Mouse (Mus musculus): ENCODE measurements around the gene Rbfox1. TPM values are rescaled to one million over a fixed set of nuclear protein-coding genes. Genes with fewer than 3 reads are reported as not detected.

The Rbfox1 gene
- polyA plus RNA-seq, 1 experiment from 2014 or later: 4.7 TPM

- H3K27ac ChIP-seq (replicated peaks in 1 of 2; ENCODE audit: control insufficient read depth in 1 of 2, insufficient read depth in 1 of 2, low read depth in 2 of 2, low read length in 2 of 2): no peak overlapping the region
- no peak overlapping the region for H3K4me2 ChIP-seq (ENCODE audit: low read length)
- ATAC-seq (ENCODE audit: insufficient number of reproducible peaks, insufficient read depth, low FRiP score, low read depth): no peak
- H3K9me3 ChIP-seq (ENCODE audit: control insufficient read depth, low read length): no peaks in the 10 kb centered on the region
- no peaks in the 10 kb centered on the region for H3K4me1 ChIP-seq (ENCODE audit: control insufficient read depth in 2 of 2, insufficient read depth in 2 of 2, low read length in 2 of 2)
- no peak overlapping the region for H3K4me3 ChIP-seq (ENCODE audit: control insufficient read depth in 1 of 2, insufficient read depth in 1 of 2, low read depth in 1 of 2, low read length in 2 of 2)
- no peaks in the 10 kb centered on the region for H3K36me3 ChIP-seq (ENCODE audit: control insufficient read depth, insufficient read depth, low read length)
- no peak overlapping the region for H3K9ac ChIP-seq (ENCODE audit: low read length)
- WGBS: 60% methylated on average over 3 of the region's 3 CpGs
- H3K27me3 ChIP-seq (ENCODE audit: control insufficient read depth, insufficient read depth, low read length): no peaks in the 10 kb centered on the region
These were observed 471.8 kb downstream of the Rbfox1 start for GRCm38 (mm10) chr16:6356931-6357330.

GRCm38 (mm10) chr16:6365793-6366192, 480.6 kb downstream of the Rbfox1 start:
- no peak overlapping the region for H3K27ac ChIP-seq (replicated peaks in 1 of 2; ENCODE audit: control insufficient read depth in 1 of 2, insufficient read depth in 1 of 2, low read depth in 2 of 2, low read length in 2 of 2)
- no peak for ATAC-seq (ENCODE audit: insufficient number of reproducible peaks, insufficient read depth, low FRiP score, low read depth)

GRCm38 (mm10) chr16:6366649-6367048, 481.5 kb downstream of the Rbfox1 start:
- H3K36me3 ChIP-seq (ENCODE audit: control insufficient read depth, insufficient read depth, low read length): no peaks in the 10 kb centered on the region
- no peak for ATAC-seq (ENCODE audit: insufficient number of reproducible peaks, insufficient read depth, low FRiP score, low read depth)
- no peak overlapping the region for H3K4me2 ChIP-seq (ENCODE audit: low read length)
- WGBS: 74% methylated on average over 6 of the region's 6 CpGs
- H3K4me3 ChIP-seq (ENCODE audit: control insufficient read depth in 1 of 2, insufficient read depth in 1 of 2, low read depth in 1 of 2, low read length in 2 of 2): no peak overlapping the region
- H3K27ac ChIP-seq (replicated peaks in 1 of 2; ENCODE audit: control insufficient read depth in 1 of 2, insufficient read depth in 1 of 2, low read depth in 2 of 2, low read length in 2 of 2): no peak overlapping the region
- H3K9me3 ChIP-seq (ENCODE audit: control insufficient read depth, low read length): no peaks in the 10 kb centered on the region
- no peaks in the 10 kb centered on the region for H3K27me3 ChIP-seq (ENCODE audit: control insufficient read depth, insufficient read depth, low read length)
- no peaks in the 10 kb centered on the region for H3K4me1 ChIP-seq (ENCODE audit: control insufficient read depth in 2 of 2, insufficient read depth in 2 of 2, low read length in 2 of 2)
- no peak overlapping the region for H3K9ac ChIP-seq (ENCODE audit: low read length)

More at GRCm38 (mm10) chr16:6365793-6366192, 480.6 kb downstream of the Rbfox1 start:
- no peak overlapping the region for H3K4me2 ChIP-seq (ENCODE audit: low read length)
- WGBS: 74% methylated on average over 2 of the region's 2 CpGs
- H3K27me3 ChIP-seq (ENCODE audit: control insufficient read depth, insufficient read depth, low read length): no peaks in the 10 kb centered on the region
- no peaks in the 10 kb centered on the region for H3K36me3 ChIP-seq (ENCODE audit: control insufficient read depth, insufficient read depth, low read length)
- H3K9ac ChIP-seq (ENCODE audit: low read length): no peak overlapping the region
- H3K4me1 ChIP-seq (ENCODE audit: control insufficient read depth in 2 of 2, insufficient read depth in 2 of 2, low read length in 2 of 2): no peaks in the 10 kb centered on the region
- H3K4me3 ChIP-seq (ENCODE audit: control insufficient read depth in 1 of 2, insufficient read depth in 1 of 2, low read depth in 1 of 2, low read length in 2 of 2): no peak overlapping the region
- H3K9me3 ChIP-seq (ENCODE audit: control insufficient read depth, low read length): no peaks in the 10 kb centered on the region

- ATAC-seq (ENCODE audit: insufficient number of reproducible peaks, insufficient read depth, low FRiP score, low read depth): no peak
- H3K4me1 ChIP-seq (ENCODE audit: control insufficient read depth in 2 of 2, insufficient read depth in 2 of 2, low read length in 2 of 2): no peaks in the 10 kb centered on the region
- no peaks in the 10 kb centered on the region for H3K27me3 ChIP-seq (ENCODE audit: control insufficient read depth, insufficient read depth, low read length)
- no peak overlapping the region for H3K4me2 ChIP-seq (ENCODE audit: low read length)
- no peak overlapping the region for H3K27ac ChIP-seq (replicated peaks in 1 of 2; ENCODE audit: control insufficient read depth in 1 of 2, insufficient read depth in 1 of 2, low read depth in 2 of 2, low read length in 2 of 2)
- WGBS: 67% methylated on average over 3 of the region's 3 CpGs
- H3K9ac ChIP-seq (ENCODE audit: low read length): no peak overlapping the region
- H3K4me3 ChIP-seq (ENCODE audit: control insufficient read depth in 1 of 2, insufficient read depth in 1 of 2, low read depth in 1 of 2, low read length in 2 of 2): no peak overlapping the region
- H3K36me3 ChIP-seq (ENCODE audit: control insufficient read depth, insufficient read depth, low read length): no peaks in the 10 kb centered on the region
- no peaks in the 10 kb centered on the region for H3K9me3 ChIP-seq (ENCODE audit: control insufficient read depth, low read length)
These were observed 495.8 kb downstream of the Rbfox1 start for GRCm38 (mm10) chr16:6380924-6381323.

GRCm38 (mm10) chr16:6381572-6381971, 496.4 kb downstream of the Rbfox1 start:
- no peaks in the 10 kb centered on the region for H3K9me3 ChIP-seq (ENCODE audit: control insufficient read depth, low read length)
- H3K4me1 ChIP-seq (ENCODE audit: control insufficient read depth in 2 of 2, insufficient read depth in 2 of 2, low read length in 2 of 2): no peaks in the 10 kb centered on the region
- H3K9ac ChIP-seq (ENCODE audit: low read length): no peak overlapping the region
- WGBS: 49% methylated on average over 2 of the region's 2 CpGs
- H3K4me2 ChIP-seq (ENCODE audit: low read length): no peak overlapping the region
- ATAC-seq (ENCODE audit: insufficient number of reproducible peaks, insufficient read depth, low FRiP score, low read depth): no peak
- H3K4me3 ChIP-seq (ENCODE audit: control insufficient read depth in 1 of 2, insufficient read depth in 1 of 2, low read depth in 1 of 2, low read length in 2 of 2): no peak overlapping the region
- H3K36me3 ChIP-seq (ENCODE audit: control insufficient read depth, insufficient read depth, low read length): no peaks in the 10 kb centered on the region
- no peaks in the 10 kb centered on the region for H3K27me3 ChIP-seq (ENCODE audit: control insufficient read depth, insufficient read depth, low read length)
- H3K27ac ChIP-seq (replicated peaks in 1 of 2; ENCODE audit: control insufficient read depth in 1 of 2, insufficient read depth in 1 of 2, low read depth in 2 of 2, low read length in 2 of 2): no peak overlapping the region

GRCm38 (mm10) chr16:6382712-6383111, 497.6 kb downstream of the Rbfox1 start:
- 77% methylated on average over 5 of the region's 5 CpGs for WGBS
- Histone ChIP-seq H3K27me3 (ENCODE audit: control insufficient read depth, insufficient read depth, low read length) (no peaks in the 10 kb centered on the region), H3K9me3 (ENCODE audit: control insufficient read depth, low read length) (no peaks in the 10 kb centered on the region), H3K36me3 (ENCODE audit: control insufficient read depth, insufficient read depth, low read length) (no peaks in the 10 kb centered on the region), H3K4me2 (ENCODE audit: low read length) (no peak overlapping the region), H3K4me1 (ENCODE audit: control insufficient read depth in 2 of 2, insufficient read depth in 2 of 2, low read length in 2 of 2) (no peaks in the 10 kb centered on the region), H3K9ac (ENCODE audit: low read length) (no peak overlapping the region), H3K4me3 (ENCODE audit: control insufficient read depth in 1 of 2, insufficient read depth in 1 of 2, low read depth in 1 of 2, low read length in 2 of 2) (no peak overlapping the region), H3K27ac (replicated peaks in 1 of 2; ENCODE audit: control insufficient read depth in 1 of 2, insufficient read depth in 1 of 2, low read depth in 2 of 2, low read length in 2 of 2) (no peak overlapping the region)
- ATAC-seq (ENCODE audit: insufficient number of reproducible peaks, insufficient read depth, low FRiP score, low read depth): no peak

- H3K36me3 ChIP-seq (ENCODE audit: control insufficient read depth, insufficient read depth, low read length): no peaks in the 10 kb centered on the region
- H3K4me1 ChIP-seq (ENCODE audit: control insufficient read depth in 2 of 2, insufficient read depth in 2 of 2, low read length in 2 of 2): no peaks in the 10 kb centered on the region
- ATAC-seq (ENCODE audit: insufficient number of reproducible peaks, insufficient read depth, low FRiP score, low read depth): no peak
- H3K9me3 ChIP-seq (ENCODE audit: control insufficient read depth, low read length): no peaks in the 10 kb centered on the region
- no peaks in the 10 kb centered on the region for H3K27me3 ChIP-seq (ENCODE audit: control insufficient read depth, insufficient read depth, low read length)
- no peak overlapping the region for H3K4me3 ChIP-seq (ENCODE audit: control insufficient read depth in 1 of 2, insufficient read depth in 1 of 2, low read depth in 1 of 2, low read length in 2 of 2)
- H3K27ac ChIP-seq (replicated peaks in 1 of 2; ENCODE audit: control insufficient read depth in 1 of 2, insufficient read depth in 1 of 2, low read depth in 2 of 2, low read length in 2 of 2): no peak overlapping the region
- WGBS: 68% methylated on average over 6 of the region's 6 CpGs
- H3K4me2 ChIP-seq (ENCODE audit: low read length): no peak overlapping the region
- H3K9ac ChIP-seq (ENCODE audit: low read length): no peak overlapping the region
These were observed 505.2 kb downstream of the Rbfox1 start for GRCm38 (mm10) chr16:6390278-6390930.
